Mouse (Mus musculus) monocyte, adult 5-6 weeks (primary cell): Measurements from ENCODE around the gene Tardbp. TPM values are rescaled to one million over a fixed set of nuclear protein-coding genes. Genes with fewer than 3 reads are reported as not detected.

ENCODE experiments used
- ATAC-seq: fragments of 153-309, 156-312 bp; replicated peaks from 2 replicates; pipeline ENCODE4 v1.8.0; 2017; ENCODE audit warnings: mild to moderate bottlenecking; ENCODE audit not compliant: low TSS enrichment, insufficient number of reproducible peaks, severe bottlenecking, poor library complexity, low FRiP score
- total RNA-seq: library from RNA; stranded (forward); fragments of 200-1000, 200-491, 200-594 nt; gene quantifications from 3 replicates; pipeline ENCODE4 v1.2.3, GENCODE M21; 2017

The Tardbp gene
- total RNA-seq, 1 experiment from 2014 or later: 398 TPM

- peak; percentile 69; the same call in 1 of the 2 replicates for ATAC-seq
Observed at GRCm38 (mm10) chr4:148607758-148608157, 19.1 kb downstream of the Tardbp start.

GRCm38 (mm10) chr4:148604541-148605165 is 22.2 kb downstream of the Tardbp start:
- peak; percentile 41; the same call in 1 of the 2 replicates for ATAC-seq

GRCm38 (mm10) chr4:148604141-148604540 is 22.7 kb downstream of the Tardbp start:
- ATAC-seq: no peak

- ATAC-seq: no peak
Observed at GRCm38 (mm10) chr4:148603376-148604139, 23.3 kb downstream of the Tardbp start.

- no peak for ATAC-seq
Observed at GRCm38 (mm10) chr4:148602357-148603120, 24.3 kb downstream of the Tardbp start, which contains the start of gene Masp2. Gene Masp2 (plus strand): TSS chr4:148602554.

- no peak for ATAC-seq
Observed at GRCm38 (mm10) chr4:148601871-148602270, 24.9 kb downstream of the Tardbp start.

- ATAC-seq: no peak
Observed at GRCm38 (mm10) chr4:148600316-148600715, 26.5 kb downstream of the Tardbp start.

GRCm38 (mm10) chr4:148598826-148599225 is 28.0 kb downstream of the Tardbp start:
- no peak for ATAC-seq

- ATAC-seq: no peak
Observed at GRCm38 (mm10) chr4:148596731-148597130, 30.1 kb downstream of the Tardbp start.

- ATAC-seq: no peak
Observed at GRCm38 (mm10) chr4:148595916-148596315, 30.9 kb downstream of the Tardbp start.

- ATAC-seq: no peak
Observed at GRCm38 (mm10) chr4:148593996-148594395, 32.8 kb downstream of the Tardbp start.

- no peak for ATAC-seq
Observed at GRCm38 (mm10) chr4:148591637-148592380, 35.0 kb downstream of the Tardbp start.

GRCm38 (mm10) chr4:148591171-148591630 is 35.6 kb downstream of the Tardbp start, which contains the start of gene Srm:
Gene Srm (plus strand): TSS chr4:148591503.
- peak; percentile 98 for ATAC-seq

- ATAC-seq: no peak
Observed at GRCm38 (mm10) chr4:148590421-148591170, 36.2 kb downstream of the Tardbp start.

- no peak for ATAC-seq
Observed at GRCm38 (mm10) chr4:148589565-148589964, 37.3 kb downstream of the Tardbp start.

- no peak for ATAC-seq
Observed at GRCm38 (mm10) chr4:148588793-148589192, 38.0 kb downstream of the Tardbp start.

GRCm38 (mm10) chr4:148586648-148587047 is 40.2 kb downstream of the Tardbp start:
- no peak for ATAC-seq

GRCm38 (mm10) chr4:148583257-148583656 is 43.6 kb downstream of the Tardbp start:
- ATAC-seq: peak; percentile 34; the same call in 1 of the 2 replicates
